Mouse (Mus musculus): ENCODE results near the gene Rarb.

- TF ChIP-seq CTCF (IDR thresholded peaks at IDR 0.05; ENCODE audit: low read depth), result no peak
- no peak for TF ChIP-seq EP300 (IDR thresholded peaks at IDR 0.05; ENCODE audit: low read depth)
Observed at GRCm38 (mm10) chr14:16551843-16552242, 267.1 kb downstream of the Rarb start.
